Mouse (Mus musculus) midbrain, embryonic 15.5 days (tissue): Measurements from ENCODE around the gene Plekha1. TPM values are rescaled to one million over a fixed set of nuclear protein-coding genes. Genes with fewer than 3 reads are reported as not detected.

Source experiments
- ATAC-seq: fragments of 200-750 bp; cut with Nextera tagmentation; replicated peaks from 2 replicates; pipeline ENCODE4 v1.8.0; 2017; ENCODE audit warnings: moderate TSS enrichment
- H3K27ac ChIP-seq: fragments of 300-500 bp; sonication (generic); 2 replicates; pipeline ENCODE4 v1.5.1; 2015; ENCODE audit warnings: mild to moderate bottlenecking, inconsistent platforms
- H3K27me3 ChIP-seq: fragments of 300-500 bp; sonication (generic); replicated peaks from 2 replicates; pipeline ENCODE4 v1.6.1; 2015; ENCODE audit warnings: inconsistent platforms
- H3K36me3 ChIP-seq: fragments of 300-500 bp; sonication (generic); replicated peaks from 2 replicates; pipeline ENCODE4 v1.6.1; 2015; ENCODE audit warnings: inconsistent platforms
- H3K4me1 ChIP-seq: fragments of 300-500 bp; sonication (generic); 2 replicates; pipeline ENCODE4 v1.6.1; 2015; ENCODE audit warnings: inconsistent platforms
- H3K4me2 ChIP-seq: fragments of 300-500 bp; sonication (generic); 2 replicates; pipeline ENCODE4 v1.6.1; 2015; ENCODE audit warnings: inconsistent platforms, mild to moderate bottlenecking, moderate library complexity
- H3K4me3 ChIP-seq: fragments of 300-500 bp; sonication (generic); 2 replicates; pipeline ENCODE4 v1.5.1; 2015; ENCODE audit warnings: mild to moderate bottlenecking, inconsistent platforms
- H3K9ac ChIP-seq: fragments of 300-500 bp; sonication (generic); 2 replicates; pipeline ENCODE4 v1.6.1; 2015; ENCODE audit warnings: mild to moderate bottlenecking, inconsistent platforms
- H3K9me3 ChIP-seq: fragments of 300-500 bp; sonication (generic); 2 replicates; pipeline ENCODE4 v1.6.1; 2016; ENCODE audit warnings: inconsistent platforms
- WGBS: fragments of 180-500 bp; shearing (Covaris S2); methylation state at CpG from one replicate; pipeline ENCODE4 v1.1.7; 2015; ENCODE audit warnings: mixed read lengths; 5-methylcytosine and 5-hydroxymethylcytosine counted together
- polyA plus RNA-seq: library from polyadenylated mRNA; unstranded; fragments of >200 nt; fragmentation: Nextera tagmentation; extraction: Ambion mirVana; gene quantifications from 2 replicates; pipeline ENCODE4 v1.2.1, GENCODE M21; 2015

Gene Plekha1
- polyA plus RNA-seq, 1 experiment from 2014 or later = 72.9 TPM

DNA sequence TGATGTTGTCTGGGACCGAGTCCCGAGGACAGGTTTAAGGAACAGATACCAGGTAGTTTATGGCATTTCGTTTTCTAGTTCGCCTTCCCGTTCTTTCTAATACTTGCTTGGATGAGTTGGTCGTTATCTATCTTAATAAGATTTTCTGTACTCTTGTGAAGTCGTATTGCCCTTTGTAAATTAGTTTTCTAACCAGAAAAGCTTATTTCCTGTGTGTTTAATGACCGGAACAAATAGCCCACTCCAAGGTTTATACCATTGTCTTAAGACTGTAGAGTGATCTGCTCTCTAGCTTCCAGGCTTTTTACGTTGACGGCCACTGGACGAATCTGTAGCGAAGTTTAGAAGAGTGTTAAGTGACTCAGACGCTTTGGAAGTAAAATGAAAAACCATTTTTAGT, 1.1 kb downstream of the Plekha1 start:
- peak overlapping the region; percentile 56 for H3K4me2 ChIP-seq
- 2% methylated on average over 13 of the region's 13 CpGs for WGBS
- no peaks in the 10 kb centered on the region for H3K36me3 ChIP-seq
- peak overlapping the region; percentile 70 for H3K9ac ChIP-seq
- peaks cover 10% of the 10 kb centered on the region for H3K4me1 ChIP-seq
- no peaks in the 10 kb centered on the region for H3K27me3 ChIP-seq
- peak overlapping the region; percentile 83 for H3K4me3 ChIP-seq
- H3K27ac ChIP-seq = peak overlapping the region; percentile 90; the same call in 1 of the 2 replicates
- no peaks in the 10 kb centered on the region for H3K9me3 ChIP-seq
- ATAC-seq = no peak

DNA sequence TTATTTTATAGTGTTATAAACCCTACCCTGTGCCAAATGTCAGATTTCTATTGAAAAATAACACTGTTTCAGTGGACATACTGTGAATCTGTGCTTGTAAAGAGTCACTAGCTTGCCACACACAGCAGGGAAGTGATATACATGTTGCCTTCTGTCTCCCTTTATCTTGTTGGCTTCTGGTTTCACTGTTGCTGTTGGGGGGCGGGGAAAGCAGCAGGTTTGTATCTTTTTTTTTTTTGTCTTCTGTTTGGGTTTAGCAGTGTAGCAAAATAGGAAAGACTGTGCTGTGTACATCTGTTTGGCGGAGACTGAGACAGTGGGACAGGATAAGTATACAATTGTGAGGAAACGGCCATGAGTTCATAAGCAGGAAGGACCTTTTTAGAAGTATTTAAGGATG, 1.7 kb downstream of the Plekha1 start:
- no peak for ATAC-seq
- Histone ChIP-seq H3K4me3 (peak overlapping the region; percentile 83; the same call in 1 of the 2 replicates), H3K4me2 (peak overlapping the region; percentile 56), H3K36me3 (no peaks in the 10 kb centered on the region), H3K4me1 (peaks cover 10% of the 10 kb centered on the region), H3K9ac (no peak overlapping the region), H3K27ac (no peak overlapping the region), H3K9me3 (no peaks in the 10 kb centered on the region), H3K27me3 (no peaks in the 10 kb centered on the region)
- WGBS = 59% methylated on average over 3 of the region's 3 CpGs

DNA sequence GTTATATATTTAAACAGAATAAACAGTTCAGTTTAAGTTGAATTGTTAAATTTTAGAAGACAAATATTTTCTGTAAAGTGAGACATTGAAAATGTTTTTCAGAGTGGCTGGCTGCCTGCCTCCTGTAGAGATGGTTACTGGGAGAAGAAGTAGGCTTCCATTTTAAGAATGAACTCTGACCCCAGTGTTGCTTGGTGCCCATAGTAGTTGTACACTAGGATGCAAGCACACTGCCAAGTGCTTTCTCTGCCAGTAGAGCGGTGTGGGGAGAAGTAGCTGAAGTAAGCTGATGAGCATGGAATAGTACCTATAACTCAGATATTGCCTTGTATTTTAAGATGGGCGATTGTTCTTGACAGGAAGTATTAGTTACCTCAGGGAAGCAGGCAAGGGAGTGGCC, 18.6 kb downstream of the Plekha1 start:
- 0 out of 2 replicates have a peak, but pooled peaks cover 5% of the 10 kb centered on the region for H3K36me3 ChIP-seq
- H3K4me2 ChIP-seq = no peak overlapping the region
- 90% methylated on average over 2 of the region's 2 CpGs for WGBS
- H3K4me1 ChIP-seq = peaks cover 4% of the 10 kb centered on the region; the same call in 1 of the 2 replicates
- no peaks in the 10 kb centered on the region for H3K27me3 ChIP-seq
- no peak overlapping the region for H3K27ac ChIP-seq
- H3K9me3 ChIP-seq = no peaks in the 10 kb centered on the region
- H3K9ac ChIP-seq = no peak overlapping the region
- ATAC-seq = no peak
- H3K4me3 ChIP-seq = no peak overlapping the region

DNA sequence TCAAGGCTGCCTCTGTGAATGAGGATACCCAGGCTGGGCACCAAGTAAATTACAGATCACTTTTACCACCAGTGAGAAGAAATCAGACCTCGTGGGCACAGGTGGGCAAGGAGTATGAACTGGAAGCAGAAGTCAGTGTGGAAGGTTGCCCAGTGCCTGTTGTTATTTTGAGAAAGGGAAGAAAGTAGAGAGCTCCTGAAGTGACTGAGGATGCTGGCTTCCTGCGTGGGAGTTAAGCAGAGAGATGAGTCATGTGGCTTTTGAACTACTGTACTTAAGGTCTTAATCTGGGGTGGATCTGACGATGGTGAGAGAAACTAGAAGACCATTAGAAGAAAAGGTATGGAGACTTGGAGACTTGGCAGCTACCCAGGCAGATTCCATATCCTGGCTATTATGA, 20.7 kb downstream of the Plekha1 start:
- 81% methylated on average over 3 of the region's 3 CpGs for WGBS
- Histone ChIP-seq H3K9ac (no peak overlapping the region), H3K4me1 (peaks cover 4% of the 10 kb centered on the region; the same call in 1 of the 2 replicates), H3K4me2 (no peak overlapping the region), H3K27ac (no peak overlapping the region), H3K4me3 (no peak overlapping the region), H3K36me3 (0 out of 2 replicates have a peak, but pooled peaks cover 5% of the 10 kb centered on the region), H3K9me3 (no peaks in the 10 kb centered on the region), H3K27me3 (no peaks in the 10 kb centered on the region)
- ATAC-seq = no peak

DNA sequence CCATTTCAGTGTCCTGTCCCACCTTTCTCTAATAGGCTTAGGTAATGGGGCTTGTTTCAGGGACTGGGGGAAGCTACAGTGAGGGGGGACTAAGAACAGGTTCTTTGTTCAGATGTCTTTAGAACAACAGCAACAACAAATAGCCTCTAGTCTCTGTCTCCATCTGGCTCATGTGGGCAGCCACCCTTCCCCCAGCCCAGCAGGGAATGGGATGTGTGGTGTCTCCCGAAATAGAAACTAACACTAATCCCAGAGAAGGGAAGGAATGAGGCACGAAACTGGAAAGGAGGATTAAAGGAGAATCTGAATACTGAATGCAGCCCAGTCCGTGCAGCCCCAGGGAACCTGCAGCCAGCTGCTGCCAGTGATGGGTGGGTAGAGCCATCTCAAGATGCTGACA, 22.4 kb downstream of the Plekha1 start:
- 8% methylated on average over 3 of the region's 3 CpGs for WGBS
- Histone ChIP-seq H3K9me3 (no peaks in the 10 kb centered on the region), H3K27ac (no peak overlapping the region), H3K4me3 (no peak overlapping the region), H3K9ac (no peak overlapping the region), H3K4me1 (peaks cover 4% of the 10 kb centered on the region; the same call in 1 of the 2 replicates), H3K4me2 (no peak overlapping the region), H3K27me3 (no peaks in the 10 kb centered on the region), H3K36me3 (0 out of 2 replicates have a peak, but pooled peaks cover 5% of the 10 kb centered on the region)
- ATAC-seq = no peak

DNA sequence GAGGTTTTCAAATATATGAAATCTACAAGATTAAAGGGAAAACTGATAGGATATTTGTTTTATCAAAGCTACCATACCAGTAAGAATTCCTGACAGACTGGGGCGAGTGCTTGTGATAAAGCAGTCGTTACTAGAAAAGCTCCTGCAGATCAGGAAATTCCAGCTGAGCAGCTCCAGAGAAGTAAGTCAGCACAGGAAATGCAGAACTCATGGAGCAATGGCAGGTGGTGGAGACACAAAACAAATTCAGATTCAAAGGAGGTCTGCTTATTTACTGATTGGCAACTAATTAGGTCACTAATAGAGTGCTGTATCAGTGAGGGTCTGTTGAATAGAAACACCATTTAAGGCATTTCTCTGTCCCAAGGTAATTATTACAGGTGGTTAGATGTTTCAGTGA, 25.3 kb downstream of the Plekha1 start:
- Histone ChIP-seq H3K36me3 (no peaks in the 10 kb centered on the region), H3K4me3 (no peak overlapping the region), H3K9me3 (no peaks in the 10 kb centered on the region), H3K9ac (no peak overlapping the region), H3K4me2 (no peak overlapping the region), H3K27ac (no peak overlapping the region), H3K27me3 (no peaks in the 10 kb centered on the region), H3K4me1 (peaks cover 4% of the 10 kb centered on the region; the same call in 1 of the 2 replicates)
- no peak for ATAC-seq
- 53% methylated on average over 2 of the region's 2 CpGs for WGBS

DNA sequence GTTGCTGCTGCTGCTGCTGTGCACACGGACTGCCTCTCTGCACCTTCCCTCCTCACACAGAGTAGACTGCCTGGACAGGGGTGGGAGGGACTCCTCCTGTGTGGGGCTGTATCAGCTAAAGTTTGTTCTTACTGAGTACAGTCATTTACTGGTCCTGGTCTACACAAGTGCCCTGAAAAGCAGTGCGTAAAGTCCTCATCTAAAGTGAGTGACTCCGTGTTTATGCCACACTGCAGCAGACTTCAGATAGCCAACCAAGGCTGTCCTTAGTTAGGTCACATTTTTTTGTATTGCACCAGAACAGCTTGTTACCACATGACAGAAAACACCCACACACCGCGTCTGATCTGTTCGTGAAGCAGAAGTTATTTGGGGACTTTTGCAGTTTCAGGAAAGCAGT, 27.4 kb downstream of the Plekha1 start:
- H3K27me3 ChIP-seq = no peaks in the 10 kb centered on the region
- H3K4me1 ChIP-seq = peaks cover 3% of the 10 kb centered on the region; the same call in 1 of the 2 replicates
- WGBS = 90% methylated on average over 6 of the region's 6 CpGs
- no peaks in the 10 kb centered on the region for H3K9me3 ChIP-seq
- H3K9ac ChIP-seq = no peak overlapping the region
- no peak for ATAC-seq
- H3K4me2 ChIP-seq = no peak overlapping the region
- no peak overlapping the region for H3K4me3 ChIP-seq
- H3K27ac ChIP-seq = no peak overlapping the region
- no peaks in the 10 kb centered on the region; the same call in 1 of the 2 replicates for H3K36me3 ChIP-seq

DNA sequence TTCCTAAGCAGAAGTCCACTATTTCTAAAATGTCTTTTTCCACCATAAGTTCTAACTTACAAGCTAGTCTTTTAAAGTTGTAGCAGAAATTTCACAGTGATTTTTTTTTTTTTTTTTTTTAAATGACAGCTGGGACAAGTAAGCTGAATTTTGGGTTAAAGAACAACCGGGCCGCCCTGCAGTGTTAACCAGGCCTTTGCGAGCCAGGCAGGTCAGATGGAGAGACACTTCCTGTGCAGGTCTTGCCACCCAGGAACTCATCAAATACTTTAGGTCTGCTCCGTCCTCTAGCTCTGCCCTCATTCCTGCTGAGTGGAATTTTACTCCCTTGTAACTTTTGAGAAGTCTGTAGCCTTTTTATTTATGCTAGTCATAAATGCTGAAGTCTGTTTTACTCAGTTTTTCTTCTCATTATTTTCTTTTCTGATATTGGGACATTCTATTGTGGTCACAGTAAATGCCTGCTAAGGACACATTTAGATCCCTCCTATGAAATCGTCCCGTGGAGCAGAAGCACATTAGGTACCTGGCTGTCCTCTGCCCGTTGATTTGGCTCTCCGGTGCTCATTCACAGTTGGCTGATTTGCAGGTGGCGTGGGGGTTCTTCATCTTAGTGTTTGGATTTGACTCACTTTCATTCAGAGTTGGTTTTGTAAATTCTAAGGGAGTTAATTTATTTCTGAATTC, 29.5 kb downstream of the Plekha1 start:
- Histone ChIP-seq H3K27me3 (no peaks in the 10 kb centered on the region), H3K9ac (no peak overlapping the region), H3K36me3 (no peaks in the 10 kb centered on the region; the same call in 1 of the 2 replicates), H3K27ac (no peak overlapping the region), H3K4me3 (no peak overlapping the region), H3K9me3 (no peaks in the 10 kb centered on the region), H3K4me2 (no peak overlapping the region), H3K4me1 (no peaks in the 10 kb centered on the region)
- ATAC-seq = no peak
- WGBS = 59% methylated on average over 9 of the region's 9 CpGs

DNA sequence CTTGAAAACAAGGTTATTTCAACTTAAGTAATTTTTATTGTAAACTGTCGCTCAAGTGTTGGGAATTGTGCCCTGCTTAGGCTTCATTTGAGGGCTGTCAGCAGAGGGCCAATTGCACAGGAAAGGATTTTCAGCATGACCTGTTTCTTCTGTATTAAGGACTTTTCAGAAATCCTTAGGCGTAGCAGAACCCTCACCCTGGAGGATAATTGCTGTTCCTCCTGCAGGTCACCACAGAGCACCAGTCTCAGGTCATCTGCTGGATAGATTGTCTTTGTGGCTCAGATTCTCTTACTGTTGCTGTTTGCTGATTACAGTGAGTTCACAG, 30.0 kb downstream of the Plekha1 start:
- Histone ChIP-seq H3K36me3 (no peaks in the 10 kb centered on the region; the same call in 1 of the 2 replicates), H3K4me1 (no peaks in the 10 kb centered on the region), H3K9ac (no peak overlapping the region), H3K4me2 (no peak overlapping the region), H3K27me3 (no peaks in the 10 kb centered on the region), H3K27ac (no peak overlapping the region), H3K9me3 (no peaks in the 10 kb centered on the region), H3K4me3 (no peak overlapping the region)
- 50% methylated on average over 2 of the region's 2 CpGs for WGBS
- ATAC-seq = no peak

DNA sequence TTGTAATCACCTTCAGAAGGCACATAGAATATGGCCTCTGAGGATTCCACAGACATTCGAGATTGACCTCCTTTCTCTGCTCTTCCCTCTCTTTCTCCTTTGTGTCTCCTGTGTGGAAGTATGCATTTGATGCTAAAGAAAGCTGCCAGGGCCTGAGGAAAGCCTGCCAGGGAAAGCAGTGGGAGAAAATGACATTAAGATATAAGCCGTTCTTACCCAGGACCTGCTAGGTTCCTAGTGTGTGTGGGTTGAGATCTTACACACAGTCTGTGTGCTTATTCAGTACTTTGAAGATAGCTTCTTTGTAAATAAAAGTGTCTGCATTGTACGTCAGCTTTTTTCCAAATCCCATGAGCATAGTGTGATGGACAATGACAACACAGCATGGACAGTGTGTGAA, 30.5 kb downstream of the Plekha1 start:
- H3K4me1 ChIP-seq = no peaks in the 10 kb centered on the region
- no peaks in the 10 kb centered on the region; the same call in 1 of the 2 replicates for H3K36me3 ChIP-seq
- ATAC-seq = no peak
- H3K9ac ChIP-seq = no peak overlapping the region
- no peak overlapping the region for H3K4me3 ChIP-seq
- H3K4me2 ChIP-seq = no peak overlapping the region
- WGBS = 69% methylated on average over 3 of the region's 3 CpGs
- no peak overlapping the region for H3K27ac ChIP-seq
- H3K27me3 ChIP-seq = no peaks in the 10 kb centered on the region
- H3K9me3 ChIP-seq = no peaks in the 10 kb centered on the region

DNA sequence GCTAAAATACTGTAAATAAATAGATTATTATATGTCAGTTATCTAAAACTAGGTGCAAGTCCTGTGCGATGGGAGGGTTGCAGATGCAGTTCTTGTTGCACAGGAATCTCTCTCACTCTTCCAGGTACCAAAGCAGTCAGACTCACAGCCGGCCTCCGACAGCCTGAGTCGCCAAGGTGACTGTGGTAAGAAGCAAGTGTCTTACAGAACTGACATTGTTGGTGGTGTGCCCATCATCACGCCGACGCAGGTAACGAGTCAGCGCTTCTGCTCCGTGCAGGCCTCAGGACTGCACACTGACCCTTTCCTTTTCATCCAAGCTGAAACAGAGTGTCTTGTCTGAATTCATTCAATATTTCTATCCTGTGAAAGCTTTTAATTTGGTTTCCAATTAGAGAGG, 31.6 kb downstream of the Plekha1 start:
- H3K27me3 ChIP-seq = no peaks in the 10 kb centered on the region
- ATAC-seq = no peak
- H3K4me1 ChIP-seq = no peaks in the 10 kb centered on the region
- no peaks in the 10 kb centered on the region for H3K9me3 ChIP-seq
- 93% methylated on average over 10 of the region's 10 CpGs for WGBS
- no peak overlapping the region for H3K4me2 ChIP-seq
- no peak overlapping the region for H3K4me3 ChIP-seq
- no peak overlapping the region for H3K27ac ChIP-seq
- no peak overlapping the region for H3K9ac ChIP-seq
- H3K36me3 ChIP-seq = no peaks in the 10 kb centered on the region; the same call in 1 of the 2 replicates

DNA sequence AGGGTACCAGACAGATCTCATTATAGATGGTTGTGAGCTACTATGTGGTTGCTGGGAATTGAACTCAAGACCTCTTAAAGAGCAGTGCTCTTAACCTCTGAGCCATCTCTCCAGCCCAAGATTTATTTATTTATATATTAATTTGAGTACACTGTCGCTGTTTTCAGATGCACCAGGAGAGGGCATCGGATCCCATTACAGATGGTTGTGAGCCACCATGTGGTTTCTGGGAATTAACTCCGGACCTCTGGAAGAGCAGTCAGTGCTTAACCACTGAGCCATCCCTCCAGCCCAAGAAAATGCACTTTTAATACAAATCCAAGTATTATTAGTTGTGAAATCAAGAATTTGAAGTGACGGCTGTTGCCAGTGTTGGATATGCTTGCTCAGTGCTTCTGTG, 32.8 kb downstream of the Plekha1 start:
- Histone ChIP-seq H3K4me3 (no peak overlapping the region), H3K9me3 (no peaks in the 10 kb centered on the region), H3K27ac (no peak overlapping the region), H3K36me3 (no peaks in the 10 kb centered on the region; the same call in 1 of the 2 replicates), H3K27me3 (no peaks in the 10 kb centered on the region), H3K4me2 (no peak overlapping the region), H3K9ac (no peak overlapping the region), H3K4me1 (no peaks in the 10 kb centered on the region)
- WGBS = 82% methylated on average over 4 of the region's 4 CpGs
- ATAC-seq = no peak

DNA sequence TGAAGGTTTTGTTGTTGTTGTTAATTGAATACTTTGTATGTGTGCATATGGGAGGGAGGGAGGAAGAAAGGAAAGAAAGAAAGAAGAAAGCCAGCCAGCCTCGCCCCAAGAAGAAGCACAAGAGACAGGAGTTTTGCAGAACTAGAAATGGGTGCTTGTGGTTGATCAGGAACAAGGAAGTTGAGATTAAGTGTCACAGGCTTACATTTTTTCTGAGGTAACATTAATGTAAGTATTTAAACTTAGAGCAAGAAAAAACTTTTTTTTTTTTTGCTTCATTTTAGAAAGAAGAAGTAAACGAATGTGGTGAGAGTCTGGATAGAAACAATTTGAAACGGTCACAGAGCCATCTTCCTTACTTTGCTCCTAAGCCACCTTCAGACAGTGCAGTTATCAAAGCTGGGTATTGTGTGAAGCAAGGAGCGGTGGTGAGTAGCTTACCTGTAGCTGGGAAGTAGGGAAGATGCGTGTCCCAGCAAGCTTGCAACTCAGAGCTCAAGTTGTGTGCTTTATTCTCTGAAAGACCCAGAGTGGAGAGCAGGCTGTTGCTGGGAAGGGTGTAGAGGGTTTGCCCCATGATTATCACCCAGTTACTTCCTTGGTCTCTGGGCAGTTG, 34.8 kb downstream of the Plekha1 start:
- Histone ChIP-seq H3K9ac (no peak overlapping the region), H3K36me3 (no peaks in the 10 kb centered on the region; the same call in 1 of the 2 replicates), H3K4me1 (no peaks in the 10 kb centered on the region), H3K9me3 (no peaks in the 10 kb centered on the region), H3K4me2 (no peak overlapping the region), H3K4me3 (no peak overlapping the region), H3K27me3 (no peaks in the 10 kb centered on the region), H3K27ac (no peak overlapping the region)
- ATAC-seq = no peak
- WGBS = 92% methylated on average over 5 of the region's 5 CpGs
